Mouse (Mus musculus) cortical plate, adult 2 months (tissue): ENCODE data around the gene 3830403N18Rik.
"Not testable (repeated sequence)": the region's sequence is repeated elsewhere in the genome, so short reads cannot be mapped to it uniquely, and the experiment has no call there.

Experiments used
- CTCF ChIP-seq: fragments of 200-500 bp; IDR thresholded peaks from 2 replicates; pipeline ENCODE4 v1.5.1; 2011; ENCODE audit warnings: mild to moderate bottlenecking, control low read depth, low read length; ENCODE audit not compliant: insufficient read depth; ENCODE audit errors: extremely low read depth
- POLR2A ChIP-seq: fragments of 200-500 bp; IDR thresholded peaks from 2 replicates; pipeline ENCODE4 v1.6.1; 2011; ENCODE audit warnings: mild to moderate bottlenecking, low read length, control low read depth; ENCODE audit not compliant: insufficient read depth; ENCODE audit errors: extremely low read depth

DNA sequence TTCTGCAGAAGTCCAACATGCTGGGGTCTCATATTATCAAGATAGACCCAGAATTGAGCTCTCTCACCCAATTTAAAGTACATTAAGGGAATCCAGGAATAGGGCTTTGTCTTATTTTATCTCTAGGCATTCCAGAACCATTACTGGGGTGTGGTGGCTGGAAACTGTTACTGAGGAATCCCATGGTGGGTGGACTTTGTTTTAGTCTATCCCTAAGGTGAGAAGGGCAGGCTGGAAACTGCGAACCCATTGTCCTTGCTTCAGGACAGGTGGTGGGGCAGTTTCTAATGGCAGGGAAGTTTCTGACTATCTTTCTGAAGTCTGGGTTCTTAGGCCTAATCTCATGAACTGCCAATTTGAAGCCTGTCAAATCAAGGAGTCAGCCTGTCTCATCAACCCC lies 50.1 kb downstream of the 3830403N18Rik start:
- not testable (repeated sequence) for TF ChIP-seq CTCF, POLR2A
